Mouse (Mus musculus) liver, adult 2 months (tissue): ENCODE measurements around the gene Tmem255b.

Experiments
- CTCF ChIP-seq: fragments of 200-500 bp; IDR thresholded peaks from 2 replicates; pipeline ENCODE4 v1.5.1; 2011; ENCODE audit warnings: low read depth, low read length, control low read depth
- POLR2A ChIP-seq: fragments of 200-500 bp; IDR thresholded peaks from 2 replicates; pipeline ENCODE4 v1.6.1; 2011; ENCODE audit warnings: low read length, control low read depth; ENCODE audit not compliant: insufficient read depth; ENCODE audit errors: extremely low read depth

GRCm38 (mm10) chr8:13420970-13421369 is 14.0 kb upstream of the Tmem255b start:
- TF ChIP-seq POLR2A (no peak), CTCF (no peak)
